Mouse (Mus musculus) kidney, embryonic 14.5 days (tissue): ENCODE data around the gene Gbx2. TPM values are rescaled to one million over a fixed set of nuclear protein-coding genes. Genes with fewer than 3 reads are reported as not detected.

Experiments
- ATAC-seq: fragments of 200-750 bp; cut with Nextera tagmentation; 2 replicates; pipeline ENCODE4 v1.8.0; 2017; ENCODE audit warnings: moderate number of reproducible peaks, mild to moderate bottlenecking, moderate TSS enrichment, moderate library complexity; ENCODE audit not compliant: low FRiP score, low TSS enrichment
- H3K27ac ChIP-seq: fragments of 300-500 bp; sonication (generic); 2 replicates; pipeline ENCODE4 v1.5.1; 2014; ENCODE audit warnings: low read depth, mild to moderate bottlenecking, low read length, moderate library complexity, mixed read lengths
- H3K27me3 ChIP-seq: fragments of 300-500 bp; sonication (generic); 2 replicates; pipeline ENCODE4 v1.6.1; 2014; ENCODE audit warnings: mild to moderate bottlenecking, low read length; ENCODE audit not compliant: control insufficient read depth, insufficient read depth
- H3K36me3 ChIP-seq: fragments of 300-500 bp; sonication (generic); 2 replicates; pipeline ENCODE4 v1.6.1; 2014; ENCODE audit warnings: low read length, mixed read lengths; ENCODE audit not compliant: control insufficient read depth, insufficient read depth
- H3K4me1 ChIP-seq: fragments of 300-500 bp; sonication (generic); 2 replicates; pipeline ENCODE4 v1.6.1; 2014; ENCODE audit warnings: low read length, mixed read lengths; ENCODE audit not compliant: control insufficient read depth, insufficient read depth
- H3K4me2 ChIP-seq: fragments of 300-500 bp; sonication (generic); replicated peaks from 2 replicates; pipeline ENCODE4 v1.6.1; 2014; ENCODE audit warnings: low read depth, mild to moderate bottlenecking, low read length
- H3K4me3 ChIP-seq: fragments of 300-500 bp; sonication (generic); 2 replicates; pipeline ENCODE4 v1.5.1; 2014; ENCODE audit warnings: mild to moderate bottlenecking, low read length
- H3K9ac ChIP-seq: fragments of 300-500 bp; sonication (generic); 2 replicates; pipeline ENCODE4 v1.6.1; 2014; ENCODE audit warnings: low read depth, mild to moderate bottlenecking, low read length, moderate library complexity
- H3K9me3 ChIP-seq: fragments of 300-500 bp; sonication (generic); 2 replicates; pipeline ENCODE4 v1.6.1; 2016; ENCODE audit warnings: low read length; ENCODE audit not compliant: control insufficient read depth
- WGBS: fragments of 180-500 bp; shearing (Covaris S2); extraction: QIAGEN DNeasy Blood & Tissue Kit; methylation state at CpG from one replicate; pipeline ENCODE4 v1.1.7; 2014; 5-methylcytosine and 5-hydroxymethylcytosine counted together
- polyA plus RNA-seq: library from polyadenylated mRNA; unstranded; fragments of >200 nt; fragmentation: Nextera tagmentation; extraction: Ambion mirVana; gene quantifications from 2 replicates; pipeline ENCODE4 v1.2.1, GENCODE M21; 2014

Gbx2 gene
- polyA plus RNA-seq, 1 experiment from 2014 or later = 0.18 TPM

- no peak for ATAC-seq
Observed at GRCm38 (mm10) chr1:89902641-89903040, 28.3 kb downstream of the Gbx2 start.

GRCm38 (mm10) chr1:89902236-89902635 is 28.7 kb downstream of the Gbx2 start:
- no peak overlapping the region for H3K4me2 ChIP-seq
- H3K4me3 ChIP-seq = no peak overlapping the region
- WGBS = 97% methylated on average over 2 of the region's 2 CpGs
- H3K27me3 ChIP-seq = no peaks in the 10 kb centered on the region
- H3K36me3 ChIP-seq = no peaks in the 10 kb centered on the region
- H3K27ac ChIP-seq = no peak overlapping the region
- no peak overlapping the region for H3K9ac ChIP-seq
- no peaks in the 10 kb centered on the region for H3K4me1 ChIP-seq
- peaks cover 6% of the 10 kb centered on the region; the same call in 1 of the 2 replicates for H3K9me3 ChIP-seq
- no peak for ATAC-seq

More at GRCm38 (mm10) chr1:89902641-89903040, 28.3 kb downstream of the Gbx2 start:
- Histone ChIP-seq H3K4me1 (no peaks in the 10 kb centered on the region), H3K9me3 (peaks cover 6% of the 10 kb centered on the region; the same call in 1 of the 2 replicates), H3K27me3 (no peaks in the 10 kb centered on the region), H3K36me3 (no peaks in the 10 kb centered on the region), H3K4me3 (no peak overlapping the region), H3K9ac (no peak overlapping the region), H3K27ac (no peak overlapping the region), H3K4me2 (no peak overlapping the region)
- WGBS = 57% methylated on average over 1 of the region's 1 CpGs

DNA sequence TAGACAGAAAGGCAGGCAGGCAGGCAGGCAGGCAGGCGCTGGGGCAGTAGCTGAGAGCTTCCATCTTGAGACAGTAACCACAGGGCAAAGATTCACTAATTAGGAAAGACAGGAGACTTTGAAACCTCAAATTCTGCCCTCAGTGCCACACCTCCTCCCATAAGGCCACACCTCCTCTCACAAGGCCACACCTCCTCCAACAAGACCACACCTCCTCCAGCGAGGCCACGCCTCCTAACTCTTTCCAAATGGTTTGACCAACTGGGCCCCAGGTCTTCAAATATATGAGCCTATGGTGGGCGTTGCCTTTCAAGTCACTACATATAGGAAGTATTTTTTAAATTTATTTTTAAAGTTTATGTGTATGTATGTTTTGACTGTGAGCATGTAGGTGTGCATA is 29.6 kb downstream of the Gbx2 start:
- Histone ChIP-seq H3K4me3 (no peak overlapping the region), H3K9ac (no peak overlapping the region), H3K36me3 (no peaks in the 10 kb centered on the region), H3K4me2 (no peak overlapping the region), H3K27ac (no peak overlapping the region), H3K9me3 (no peaks in the 10 kb centered on the region), H3K4me1 (no peaks in the 10 kb centered on the region), H3K27me3 (no peaks in the 10 kb centered on the region)
- ATAC-seq = no peak
- WGBS = 85% methylated on average over 4 of the region's 4 CpGs

DNA sequence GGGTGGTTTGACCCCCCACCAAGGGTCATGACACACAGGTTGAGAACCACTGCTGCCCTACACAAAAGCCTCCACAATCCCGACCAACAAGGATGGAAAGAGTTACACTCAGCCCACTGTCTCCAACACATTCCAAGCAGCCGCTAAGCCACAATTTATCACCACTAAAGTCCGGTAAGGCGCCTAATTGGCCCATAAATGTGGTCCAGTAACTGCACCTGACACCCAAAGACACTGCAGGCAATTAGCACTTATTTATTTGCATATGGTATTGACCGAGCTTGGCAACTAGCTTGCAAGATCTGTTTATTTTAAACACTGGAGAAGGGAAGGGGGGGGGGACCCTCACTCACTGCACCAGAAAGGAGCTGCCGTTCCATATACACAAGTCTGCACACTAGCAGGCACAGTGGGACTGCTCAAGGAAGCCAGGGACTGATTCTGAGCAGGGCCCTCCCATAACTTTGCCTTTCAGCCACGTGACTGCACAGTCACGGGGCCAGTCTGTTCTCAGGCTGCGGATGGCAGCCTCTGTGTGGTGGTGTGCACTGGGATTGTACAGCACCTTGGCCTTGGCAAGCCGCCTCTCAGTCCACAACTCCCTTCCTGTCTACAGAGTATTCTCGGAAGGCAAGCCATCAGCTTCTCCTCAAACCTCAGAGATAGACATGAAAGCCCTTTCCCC is 31.1 kb downstream of the Gbx2 start:
- Histone ChIP-seq H3K36me3 (0 out of 2 replicates have a peak, but pooled peaks cover 3% of the 10 kb centered on the region), H3K9ac (no peak overlapping the region), H3K27ac (no peak overlapping the region), H3K4me2 (no peak overlapping the region), H3K27me3 (no peaks in the 10 kb centered on the region), H3K4me3 (no peak overlapping the region), H3K9me3 (no peaks in the 10 kb centered on the region), H3K4me1 (no peaks in the 10 kb centered on the region)
- ATAC-seq = no peak
- WGBS = 38% methylated on average over 11 of the region's 11 CpGs

DNA sequence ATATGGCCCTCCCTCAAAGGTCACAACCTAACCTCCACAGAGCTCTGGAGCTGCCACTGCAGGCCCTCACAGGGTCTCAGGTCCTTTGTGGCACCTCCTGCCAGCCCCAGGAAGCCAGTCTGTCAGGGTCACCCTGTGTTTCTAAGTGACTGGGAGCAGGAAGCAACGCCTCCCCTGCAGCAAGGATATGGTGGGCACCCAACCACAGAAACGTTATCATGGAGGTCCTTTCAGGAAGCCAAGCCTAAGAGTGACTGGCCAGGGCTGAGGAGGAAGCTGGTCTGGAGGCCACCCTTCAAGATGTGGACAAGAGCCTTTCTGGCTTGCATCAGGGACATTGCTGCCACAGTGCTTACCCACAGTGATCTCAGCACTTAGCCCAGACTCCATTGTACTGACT is 31.9 kb downstream of the Gbx2 start:
- Histone ChIP-seq H3K27ac (no peak overlapping the region), H3K4me1 (no peaks in the 10 kb centered on the region), H3K4me3 (no peak overlapping the region), H3K36me3 (0 out of 2 replicates have a peak, but pooled peaks cover 3% of the 10 kb centered on the region), H3K9ac (no peak overlapping the region), H3K27me3 (no peaks in the 10 kb centered on the region), H3K9me3 (no peaks in the 10 kb centered on the region), H3K4me2 (no peak overlapping the region)
- 56% methylated on average over 2 of the region's 2 CpGs for WGBS
- ATAC-seq = no peak

DNA sequence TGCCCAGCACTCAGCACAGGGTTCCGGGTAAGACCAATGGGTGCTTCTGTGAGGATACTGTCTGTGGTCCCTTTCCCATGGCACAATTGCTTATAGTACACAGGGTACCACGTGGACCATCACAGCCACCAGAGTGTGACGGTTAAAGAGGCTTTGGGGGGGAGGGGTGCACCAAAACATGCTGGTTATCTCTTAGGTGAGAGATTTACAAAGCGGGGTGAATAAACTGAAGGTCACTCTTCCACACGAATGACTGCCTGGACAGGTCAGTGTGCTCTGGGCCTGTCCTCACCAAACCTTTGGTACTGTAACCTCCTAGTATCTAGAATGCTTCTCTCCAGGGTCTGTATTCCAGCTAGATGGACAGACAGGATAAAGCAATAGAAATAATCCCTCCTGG is 35.2 kb downstream of the Gbx2 start:
- Histone ChIP-seq H3K27ac (no peak overlapping the region), H3K36me3 (0 out of 2 replicates have a peak, but pooled peaks cover 3% of the 10 kb centered on the region), H3K27me3 (no peaks in the 10 kb centered on the region), H3K9me3 (no peaks in the 10 kb centered on the region), H3K4me1 (peaks cover 2% of the 10 kb centered on the region; the same call in 1 of the 2 replicates), H3K4me3 (no peak overlapping the region), H3K4me2 (no peak overlapping the region), H3K9ac (no peak overlapping the region)
- ATAC-seq = no peak
- WGBS = 64% methylated on average over 5 of the region's 5 CpGs

- peaks cover 2% of the 10 kb centered on the region; the same call in 1 of the 2 replicates for H3K4me1 ChIP-seq
- H3K9me3 ChIP-seq = no peaks in the 10 kb centered on the region
- 0 out of 2 replicates have a peak, but pooled peaks cover under 1% of the 10 kb centered on the region for H3K27me3 ChIP-seq
- H3K9ac ChIP-seq = no peak overlapping the region
- peaks cover 16% of the 10 kb centered on the region; the same call in 1 of the 2 replicates for H3K36me3 ChIP-seq
- WGBS = 59% methylated on average over 7 of the region's 7 CpGs
- H3K4me3 ChIP-seq = no peak overlapping the region
- ATAC-seq = no peak
- H3K27ac ChIP-seq = no peak overlapping the region
- H3K4me2 ChIP-seq = no peak overlapping the region
Observed at GRCm38 (mm10) chr1:89892281-89892680, 38.7 kb downstream of the Gbx2 start.

- H3K9me3 ChIP-seq = no peaks in the 10 kb centered on the region
- no peak overlapping the region for H3K27ac ChIP-seq
- no peak for ATAC-seq
- peaks cover 16% of the 10 kb centered on the region; the same call in 1 of the 2 replicates for H3K36me3 ChIP-seq
- 88% methylated on average over 6 of the region's 6 CpGs for WGBS
- 0 out of 2 replicates have a peak, but pooled peaks cover 3% of the 10 kb centered on the region for H3K27me3 ChIP-seq
- H3K4me2 ChIP-seq = no peak overlapping the region
- no peak overlapping the region for H3K4me3 ChIP-seq
- H3K4me1 ChIP-seq = peaks cover 2% of the 10 kb centered on the region; the same call in 1 of the 2 replicates
- H3K9ac ChIP-seq = no peak overlapping the region
Observed at GRCm38 (mm10) chr1:89891400-89891799, 39.6 kb downstream of the Gbx2 start.

DNA sequence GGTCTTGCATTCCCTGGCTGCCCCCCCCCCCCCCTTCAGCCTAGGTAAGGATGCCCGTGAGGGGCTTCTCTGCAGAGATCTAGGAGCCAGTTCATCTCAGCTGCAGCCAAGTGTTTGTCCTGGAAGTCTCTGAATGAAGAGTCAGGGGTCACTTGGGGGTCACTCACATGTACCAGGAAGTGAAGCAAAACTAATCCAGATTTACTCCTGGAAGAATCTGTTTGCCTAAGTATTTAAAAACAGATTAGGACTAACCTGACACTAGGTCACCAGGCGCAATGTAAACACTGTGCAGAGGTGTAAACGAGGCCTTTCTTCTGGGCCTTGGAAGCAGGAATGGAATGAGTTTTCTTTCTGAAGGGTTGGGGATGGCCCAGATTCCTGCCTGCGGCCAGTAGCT is 45.3 kb downstream of the Gbx2 start:
- Histone ChIP-seq H3K27me3 (peaks cover 3% of the 10 kb centered on the region; the same call in 1 of the 2 replicates), H3K36me3 (peaks cover 14% of the 10 kb centered on the region; the same call in 1 of the 2 replicates), H3K4me3 (no peak overlapping the region), H3K9me3 (no peaks in the 10 kb centered on the region), H3K9ac (no peak overlapping the region), H3K4me2 (no peak overlapping the region), H3K27ac (no peak overlapping the region), H3K4me1 (peaks cover 17% of the 10 kb centered on the region; the same call in 1 of the 2 replicates)
- WGBS = 16% methylated on average over 4 of the region's 4 CpGs
- no peak for ATAC-seq
